Mouse (Mus musculus) liver, adult 2 months (tissue): Measurements from ENCODE around the gene Map2k4.

Source experiments
- CTCF ChIP-seq: fragments of 200-500 bp; IDR thresholded peaks from 2 replicates; pipeline ENCODE4 v1.5.1; 2011; ENCODE audit warnings: low read depth, low read length, control low read depth
- POLR2A ChIP-seq: fragments of 200-500 bp; IDR thresholded peaks from 2 replicates; pipeline ENCODE4 v1.6.1; 2011; ENCODE audit warnings: low read length, control low read depth; ENCODE audit not compliant: insufficient read depth; ENCODE audit errors: extremely low read depth

GRCm38 (mm10) chr11:65704861-65705260 lies 83.2 kb downstream of the Map2k4 start:
- TF ChIP-seq POLR2A (no peak), CTCF (no peak)
